Mouse (Mus musculus) frontal cortex, adult 2 months (tissue): ENCODE measurements around the gene Dap. TPM values are rescaled to one million over a fixed set of nuclear protein-coding genes. Genes with fewer than 3 reads are reported as not detected.

Experiments used
- DNase-seq, 2 experiments: peaks; one replicate each; pipeline ENCODE4 v3.0.0; 2022; ENCODE audit warnings: low spot score in 1 of 2; ENCODE audit errors: extremely low spot score in 1 of 2
- polyA plus RNA-seq: library from polyadenylated mRNA; depleted of rRNA; stranded (reverse); fragments of >200 nt; gene quantifications from 2 replicates; pipeline ENCODE4 v1.2.3, GENCODE M21; 2012

Gene Dap
- polyA plus RNA-seq, 1 experiment, result 13.3 TPM

- no peak for DNase-seq
Observed at GRCm38 (mm10) chr15:31236549-31236907, 12.4 kb downstream of the Dap start.

- no peak for DNase-seq
Observed at GRCm38 (mm10) chr15:31237368-31237767, 13.3 kb downstream of the Dap start.

GRCm38 (mm10) chr15:31237898-31238297 is 13.8 kb downstream of the Dap start:
- DNase-seq, result no peak

GRCm38 (mm10) chr15:31238611-31239010 is 14.5 kb downstream of the Dap start:
- no peak for DNase-seq

- no peak for DNase-seq
Observed at GRCm38 (mm10) chr15:31239713-31240112, 15.6 kb downstream of the Dap start.

- no peak for DNase-seq
Observed at GRCm38 (mm10) chr15:31240181-31240580, 16.1 kb downstream of the Dap start.

GRCm38 (mm10) chr15:31243260-31243659 is 19.1 kb downstream of the Dap start:
- DNase-seq, result no peak

- no peak for DNase-seq
Observed at GRCm38 (mm10) chr15:31244696-31245445, 20.8 kb downstream of the Dap start.

GRCm38 (mm10) chr15:31245934-31246333 is 21.8 kb downstream of the Dap start:
- no peak for DNase-seq

GRCm38 (mm10) chr15:31247035-31247434 is 22.9 kb downstream of the Dap start:
- DNase-seq, result peak in 1 of 2 experiments; percentile 23

- no peak for DNase-seq
Observed at GRCm38 (mm10) chr15:31248882-31249281, 24.8 kb downstream of the Dap start.

- DNase-seq, result peak in 1 of 2 experiments; percentile 21
Observed at GRCm38 (mm10) chr15:31250027-31250426, 25.9 kb downstream of the Dap start.

GRCm38 (mm10) chr15:31250676-31251075 is 26.6 kb downstream of the Dap start:
- DNase-seq, result no peak

- no peak for DNase-seq
Observed at GRCm38 (mm10) chr15:31251189-31251588, 27.1 kb downstream of the Dap start.

GRCm38 (mm10) chr15:31252590-31253311 is 28.6 kb downstream of the Dap start:
- DNase-seq, result no peak

GRCm38 (mm10) chr15:31253380-31253779 is 29.3 kb downstream of the Dap start:
- no peak for DNase-seq

- DNase-seq, result no peak
Observed at GRCm38 (mm10) chr15:31253963-31254362, 29.8 kb downstream of the Dap start.

GRCm38 (mm10) chr15:31254939-31255535 is 30.9 kb downstream of the Dap start:
- DNase-seq, result no peak

GRCm38 (mm10) chr15:31255762-31256161 is 31.6 kb downstream of the Dap start:
- no peak for DNase-seq

GRCm38 (mm10) chr15:31257329-31257728 is 33.2 kb downstream of the Dap start:
- no peak for DNase-seq

- no peak for DNase-seq
Observed at GRCm38 (mm10) chr15:31258029-31258692, 34.0 kb downstream of the Dap start.
